Mouse (Mus musculus) MEL (cell line): Measurements from ENCODE around the gene Gm10799. TPM values are rescaled to one million over a fixed set of nuclear protein-coding genes. Genes with fewer than 3 reads are reported as not detected.
"Not testable (repeated sequence)": the region's sequence is repeated elsewhere in the genome, so short reads cannot be mapped to it uniquely, and the experiment has no call there.

Experiments
- DNase-seq: peaks from one replicate; pipeline ENCODE4 v3.0.0; 2011; ENCODE audit warnings: low read depth, low spot score
- H3K27ac ChIP-seq: 2 replicates; pipeline ENCODE4 v1.5.1; 2012; ENCODE audit warnings: low read depth, mild to moderate bottlenecking, control low read depth, low read length, moderate library complexity; ENCODE audit not compliant: control insufficient read depth
- H3K27me3 ChIP-seq, 2 experiments: fragments of 150-350 bp in 1 of 2; sonication (generic) in 1 of 2; 2 replicates each; pipeline ENCODE4 v1.6.1; 2012; ENCODE audit warnings: low read length in 2 of 2, mild to moderate bottlenecking in 2 of 2, improper control_type of control experiment in 1 of 2, moderate library complexity in 1 of 2; ENCODE audit not compliant: insufficient read depth in 2 of 2, control insufficient read depth in 1 of 2
- H3K36me3 ChIP-seq, 2 experiments: 2 replicates each; pipeline ENCODE4 v1.6.1; 2012 to 2014; ENCODE audit warnings: low read length in 2 of 2, improper control_type of control experiment in 1 of 2, inconsistent platforms in 1 of 2, mild to moderate bottlenecking in 1 of 2; ENCODE audit not compliant: insufficient read depth in 2 of 2, control insufficient read depth in 1 of 2
- H3K4me1 ChIP-seq, 2 experiments: fragments of 150-350 bp in 1 of 2; sonication (generic) in 1 of 2; 2 replicates each; pipeline ENCODE4 v1.6.1; 2012; ENCODE audit warnings: low read length in 2 of 2, improper control_type of control experiment in 1 of 2, mild to moderate bottlenecking in 1 of 2; ENCODE audit not compliant: insufficient read depth in 2 of 2, control insufficient read depth in 1 of 2
- H3K4me3 ChIP-seq, 2 experiments: fragments of 150-350 bp in 1 of 2; sonication (generic) in 1 of 2; 2 replicates each; pipeline ENCODE4 v1.5.1; 2012; ENCODE audit warnings: low read depth in 2 of 2, low read length in 2 of 2, mild to moderate bottlenecking in 2 of 2, moderate library complexity in 2 of 2, control low read depth in 1 of 2, improper control_type of control experiment in 1 of 2; ENCODE audit not compliant: control insufficient read depth in 1 of 2, insufficient read depth in 1 of 2
- H3K79me2 ChIP-seq: 2 replicates; pipeline ENCODE4 v1.6.1; 2012; ENCODE audit warnings: mild to moderate bottlenecking, low read length, moderate library complexity; ENCODE audit not compliant: control insufficient read depth, poor library complexity, insufficient read depth
- H3K9ac ChIP-seq: 2 replicates; pipeline ENCODE4 v1.6.1; 2012; ENCODE audit warnings: low read depth, mild to moderate bottlenecking, control low read depth, low read length, moderate library complexity; ENCODE audit not compliant: control insufficient read depth, poor library complexity, severe bottlenecking
- H3K9me3 ChIP-seq: fragments of 150-350 bp; sonication (generic); replicated peaks from 2 replicates; pipeline ENCODE4 v1.6.1; 2012; ENCODE audit warnings: mild to moderate bottlenecking, low read length, improper control_type of control experiment, moderate library complexity; ENCODE audit not compliant: insufficient read depth
- NELFE ChIP-seq: IDR thresholded peaks from 2 replicates; pipeline ENCODE4 v1.6.1; 2011; ENCODE audit warnings: low read depth, low read length, improper control_type of control experiment
- ZNF384 ChIP-seq: IDR thresholded peaks from 2 replicates; pipeline ENCODE4 v1.6.1; 2012; ENCODE audit warnings: low read depth, mild to moderate bottlenecking, inconsistent platforms, low read length, improper control_type of control experiment
- polyA plus RNA-seq, 2 experiments: library from polyadenylated mRNA; stranded (reverse) in 1 of 2; unstranded in 1 of 2; fragments of >175 nt in 1 of 2; fragments of >200 nt in 1 of 2; gene quantifications; 2 replicates each; pipeline versions ENCODE4 v1.2.1 to v1.2.4; 2012; ENCODE audit warnings: low replicate concordance in 2 of 2, low read depth in 1 of 2; ENCODE audit not compliant: insufficient read length in 2 of 2, insufficient read depth in 1 of 2, missing spikeins in 1 of 2
- total RNA-seq: library from RNA; depleted of rRNA; stranded (reverse); fragments of 300-350 nt; gene quantifications from 2 replicates; pipeline ENCODE4 v1.2.3, GENCODE M21; 2012; rRNA removed

Gm10799 gene
- not detected in 2 replicates for total RNA-seq
- polyA plus RNA-seq: not detected

- H3K9ac ChIP-seq, DNase-seq, H3K79me2 ChIP-seq, H3K9me3 ChIP-seq, H3K4me3 ChIP-seq, H3K27ac ChIP-seq, H3K36me3 ChIP-seq, H3K4me1 ChIP-seq, H3K27me3 ChIP-seq: not testable (repeated sequence)
Observed at GRCm38 (mm10) chr2:104068450-104068849, at the start of gene Gm10799. Gene Gm10799, minus strand, starts transcription at chr2:104068550.

DNA sequence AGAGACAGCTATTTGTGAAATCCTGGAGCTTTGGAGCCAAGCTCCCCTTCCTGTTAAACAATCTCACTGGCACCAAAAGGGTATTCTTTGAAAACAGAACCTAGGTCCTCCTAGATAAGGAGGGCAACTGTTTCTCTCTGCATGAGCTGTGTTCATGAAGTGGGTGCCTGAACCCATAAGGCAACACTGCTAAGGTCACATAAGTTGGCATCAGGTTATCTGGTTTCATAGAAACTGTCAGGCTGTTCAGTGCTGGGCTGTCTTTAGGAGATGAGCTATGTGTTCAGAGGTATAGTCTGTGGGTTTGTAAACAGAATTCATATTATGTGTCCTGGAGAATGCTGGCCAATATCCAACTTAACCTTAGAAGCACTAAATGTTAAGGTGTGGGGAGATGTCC is 48.8 kb upstream of the Gm10799 start:
- not testable (repeated sequence) for H3K9ac ChIP-seq, H3K27ac ChIP-seq, H3K79me2 ChIP-seq, H3K4me3 ChIP-seq, H3K9me3 ChIP-seq, DNase-seq, H3K27me3 ChIP-seq
- H3K36me3 ChIP-seq: peaks cover 0 to 14% of the 10 kb centered on the region in 2 experiments; a peak in 2 of 4 replicates
- H3K4me1 ChIP-seq: peaks cover 3 to 11% of the 10 kb centered on the region in 2 experiments

DNA sequence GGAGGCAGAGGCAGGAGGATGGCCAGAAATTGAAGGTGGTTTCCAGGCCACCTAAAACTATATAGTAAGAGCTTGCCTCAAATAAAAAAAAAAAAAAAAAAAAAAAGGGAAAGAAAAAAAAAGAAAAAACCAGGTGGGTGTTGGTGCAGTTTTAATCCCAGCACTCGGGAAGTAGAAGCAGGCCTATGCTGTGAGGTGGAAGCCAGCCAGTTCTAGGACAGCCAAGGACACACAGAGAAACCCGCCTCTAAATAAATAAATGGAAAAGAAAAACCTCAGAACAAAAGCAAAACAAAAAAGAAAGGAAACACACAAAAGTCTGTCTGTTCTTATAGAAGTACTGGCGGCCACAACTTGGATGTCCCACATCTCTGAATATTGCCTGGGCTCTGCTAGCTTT is 46.5 kb upstream of the Gm10799 start:
- H3K9ac ChIP-seq: no peak overlapping the region
- H3K36me3 ChIP-seq: peaks cover 0 to 5% of the 10 kb centered on the region in 2 experiments; a peak in 2 of 4 replicates
- H3K4me1 ChIP-seq: peaks cover 0 to 5% of the 10 kb centered on the region in 2 experiments; a peak in 2 of 4 replicates
- H3K27ac ChIP-seq: no peak overlapping the region
- no peaks in the 10 kb centered on the region for H3K27me3 ChIP-seq
- no peaks in the 10 kb centered on the region for H3K79me2 ChIP-seq
- no peak for DNase-seq
- no peak overlapping the region for H3K4me3 ChIP-seq
- 0 out of 2 replicates have a peak, but pooled peaks have one; percentile 10 for TF ChIP-seq ZNF384
- no peak for TF ChIP-seq NELFE
- H3K9me3 ChIP-seq: no peaks in the 10 kb centered on the region

- not testable (repeated sequence) for H3K9ac ChIP-seq, H3K27ac ChIP-seq
Observed at GRCm38 (mm10) chr2:104113563-104113962, 45.2 kb upstream of the Gm10799 start.

DNA sequence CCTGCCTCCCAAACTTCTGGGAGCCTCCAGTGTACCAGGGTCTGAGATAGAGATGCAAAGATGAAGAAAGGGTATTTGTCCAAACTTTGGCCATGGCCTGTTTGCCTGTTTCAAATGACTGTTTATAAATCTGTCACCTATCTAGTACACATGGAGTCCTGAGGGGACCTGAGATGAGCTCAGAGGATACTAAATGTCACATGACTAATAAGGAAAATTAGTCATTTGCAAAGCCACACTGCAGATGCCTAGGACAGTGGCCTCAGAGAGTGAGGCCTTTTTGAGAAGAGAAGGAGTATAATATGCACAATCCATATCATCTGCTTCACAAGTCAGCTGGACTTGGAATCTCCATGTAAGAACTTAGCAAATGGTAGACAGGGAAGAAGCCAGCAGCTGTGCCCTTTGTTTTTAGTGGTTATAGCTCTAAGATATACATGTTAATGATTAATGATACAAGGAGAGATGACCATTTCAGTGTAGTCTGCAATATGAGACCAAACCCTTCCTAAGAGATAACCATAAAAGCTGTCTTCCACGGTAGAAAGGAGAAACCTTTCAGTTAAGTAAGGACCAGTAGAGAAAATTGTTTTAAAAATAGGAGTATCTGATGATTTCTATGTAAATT is 42.9 kb upstream of the Gm10799 start:
- not testable (repeated sequence) for H3K27ac ChIP-seq, H3K79me2 ChIP-seq, H3K36me3 ChIP-seq, H3K9ac ChIP-seq, DNase-seq, H3K4me3 ChIP-seq, H3K9me3 ChIP-seq, H3K27me3 ChIP-seq
- peaks cover 0 to 11% of the 10 kb centered on the region in 2 experiments; a peak in 2 of 4 replicates for H3K4me1 ChIP-seq

More at GRCm38 (mm10) chr2:104113563-104113962, 45.2 kb upstream of the Gm10799 start:
- not testable (repeated sequence) for H3K9me3 ChIP-seq, H3K36me3 ChIP-seq, H3K4me3 ChIP-seq, H3K79me2 ChIP-seq, DNase-seq, H3K27me3 ChIP-seq
- peaks cover 0 to 11% of the 10 kb centered on the region in 2 experiments; a peak in 2 of 4 replicates for H3K4me1 ChIP-seq
